Mouse (Mus musculus): ENCODE measurements around the gene Adcy3.

The Adcy3 gene

GRCm38 (mm10) chr12:4245742-4246141 is 112.8 kb downstream of the Adcy3 start:
- no peak for DNase-seq

- DNase-seq = no peak
Observed at GRCm38 (mm10) chr12:4249786-4250185, 116.9 kb downstream of the Adcy3 start.

- DNase-seq = no peak
Observed at GRCm38 (mm10) chr12:4252742-4253655, 120.1 kb downstream of the Adcy3 start.

All from lung, postnatal 36 days (tissue).